Mouse (Mus musculus): ENCODE measurements at regions not wholly inside any gene's neighbourhood (a gene's known extent, or its start where the extent isn't known, plus 50 kb on each side); places are given as distances from the start of the nearest gene placed in this dataset.

GRCm38 (mm10) chr1:41393287-41393686, 587.9 kb downstream of the Tmem182 start:
- Histone ChIP-seq H3K9me3 (replicated peaks; ENCODE audit: low read length) (peaks cover 60% of the 10 kb centered on the region), H3K9ac (ENCODE audit: insufficient read depth, low read depth) (no peak overlapping the region), H3K27ac (ENCODE audit: insufficient read depth, low read depth) (no peak overlapping the region), H3K36me3 (replicated peaks in 1 of 2; ENCODE audit: control insufficient read depth in 1 of 2, insufficient read depth in 1 of 2, low read length in 1 of 2) (no peaks in the 10 kb centered on the region), H3K4me1 (ENCODE audit: control insufficient read depth in 1 of 2, insufficient read depth in 2 of 2) (no peaks in the 10 kb centered on the region), H3K27me3 (replicated peaks) (no peaks in the 10 kb centered on the region), H3K79me2 (replicated peaks; ENCODE audit: control insufficient read depth, extremely low read depth, insufficient read depth, poor library complexity, severe bottlenecking) (no peaks in the 10 kb centered on the region), H3K4me2 (ENCODE audit: insufficient read depth, low read depth, poor library complexity, severe bottlenecking) (no peak overlapping the region), H3K4me3 (replicated peaks in 1 of 3; ENCODE audit: low read depth in 2 of 3, low read length in 2 of 3, poor library complexity in 1 of 3) (no peak overlapping the region)
- TF ChIP-seq MAFK (IDR thresholded peaks at IDR 0.05; ENCODE audit: insufficient replicate concordance, low read length), result no peak
- TF ChIP-seq ELF1 (IDR thresholded peaks at IDR 0.05; ENCODE audit: low read depth, low read length), result no peak
- no peak for TF ChIP-seq MYC (IDR thresholded peaks at IDR 0.05; ENCODE audit: low read depth, low read length)
- no peak for TF ChIP-seq RCOR1 (conservative IDR thresholded peaks at IDR 0.05; ENCODE audit: low read depth, low read length)
- no peak for TF ChIP-seq GABPA (IDR thresholded peaks at IDR 0.05; ENCODE audit: insufficient replicate concordance, low read depth, low read length)
- no peak for TF ChIP-seq MEF2A (IDR thresholded peaks at IDR 0.05; ENCODE audit: borderline replicate concordance, low read depth, low read length)
- TF ChIP-seq ETS1 (conservative IDR thresholded peaks at IDR 0.05; ENCODE audit: low read depth, low read length), result no peak
- no peak for TF ChIP-seq NELFE (IDR thresholded peaks at IDR 0.05; ENCODE audit: low read depth, low read length)
- TF ChIP-seq TBP (conservative IDR thresholded peaks at IDR 0.05; ENCODE audit: low read depth, low read length), result no peak
- TF ChIP-seq POLR2A (IDR thresholded peaks at IDR 0.05; ENCODE audit: low read depth, low read length), result no peak
- TF ChIP-seq EP300 (IDR thresholded peaks at IDR 0.05; ENCODE audit: low read length), result no peak
- TF ChIP-seq UBTF (IDR thresholded peaks at IDR 0.05; ENCODE audit: low read depth, low read length), result no peak
- DNase-seq (ENCODE audit: extremely low read depth), result no peak
- in situ Hi-C loops (cut with MboI; ENCODE audit: low pct_ligation_motif_present, low pct_unique_long_range_greater_than_20kb, low sequenced_read_pairs), result no loop called here
- dilution Hi-C loops (cut with MboI; ENCODE audit: extremely low pct_ligation_motif_present, extremely low pct_unique_long_range_greater_than_20kb, low sequenced_read_pairs), result no loop called here

- in situ Hi-C loops (cut with MboI; ENCODE audit: low pct_ligation_motif_present, low pct_unique_long_range_greater_than_20kb, low sequenced_read_pairs), result no loop called here
- Histone ChIP-seq H3K4me1 (ENCODE audit: control insufficient read depth in 1 of 2, insufficient read depth in 2 of 2) (no peaks in the 10 kb centered on the region), H3K9ac (ENCODE audit: insufficient read depth, low read depth) (no peak overlapping the region), H3K27me3 (replicated peaks) (no peaks in the 10 kb centered on the region), H3K79me2 (replicated peaks; ENCODE audit: control insufficient read depth, extremely low read depth, insufficient read depth, poor library complexity, severe bottlenecking) (no peaks in the 10 kb centered on the region), H3K4me3 (replicated peaks in 1 of 3; ENCODE audit: low read depth in 2 of 3, low read length in 2 of 3, poor library complexity in 1 of 3) (no peak overlapping the region), H3K36me3 (replicated peaks in 1 of 2; ENCODE audit: control insufficient read depth in 1 of 2, insufficient read depth in 1 of 2, low read length in 1 of 2) (no peaks in the 10 kb centered on the region), H3K9me3 (replicated peaks; ENCODE audit: low read length) (peaks cover 53% of the 10 kb centered on the region), H3K27ac (ENCODE audit: insufficient read depth, low read depth) (no peak overlapping the region), H3K4me2 (ENCODE audit: insufficient read depth, low read depth, poor library complexity, severe bottlenecking) (no peak overlapping the region)
- TF ChIP-seq MAFK (IDR thresholded peaks at IDR 0.05; ENCODE audit: insufficient replicate concordance, low read length), result no peak
- no peak for TF ChIP-seq HCFC1 (IDR thresholded peaks at IDR 0.05; ENCODE audit: low read depth, low read length)
- TF ChIP-seq IRF4 (IDR thresholded peaks at IDR 0.05; ENCODE audit: low read depth, low read length), result no peak
- TF ChIP-seq ZC3H11A (IDR thresholded peaks at IDR 0.05; ENCODE audit: low read depth, low read length), result no peak
- TF ChIP-seq SIN3A (IDR thresholded peaks at IDR 0.05; ENCODE audit: low read length), result no peak
- TF ChIP-seq JUN (IDR thresholded peaks at IDR 0.05; ENCODE audit: insufficient read depth, low read depth, low read length), result no peak
- no peak for TF ChIP-seq PAX5 (IDR thresholded peaks at IDR 0.05; ENCODE audit: low read length)
- no peak for TF ChIP-seq BHLHE40 (IDR thresholded peaks at IDR 0.05; ENCODE audit: low read depth, low read length)
- TF ChIP-seq USF1 (IDR thresholded peaks at IDR 0.05; ENCODE audit: low read depth, low read length), result no peak
- TF ChIP-seq ZMIZ1 (IDR thresholded peaks at IDR 0.05; ENCODE audit: low read depth, low read length), result no peak
- no peak for TF ChIP-seq USF2 (conservative IDR thresholded peaks at IDR 0.05; ENCODE audit: low read depth, low read length)
- dilution Hi-C loops (cut with MboI; ENCODE audit: extremely low pct_ligation_motif_present, extremely low pct_unique_long_range_greater_than_20kb, low sequenced_read_pairs), result no loop called here
- no peak for DNase-seq (ENCODE audit: extremely low read depth)
These were observed 589.7 kb downstream of the Tmem182 start for GRCm38 (mm10) chr1:41395081-41395480.
